Mouse (Mus musculus): Measurements from ENCODE around the gene Prss33.

Gene Prss33

GRCm38 (mm10) chr17:23785561-23786471, 50.0 kb downstream of the Prss33 start, which contains the start of gene Flywch2:
Gene Flywch2 (minus strand): TSS chr17:23786081.
- peak; percentile 81 for DNase-seq (ENCODE audit: low spot score)

- no peak for DNase-seq (ENCODE audit: low spot score)
These were observed 52.5 kb downstream of the Prss33 start for GRCm38 (mm10) chr17:23783352-23783751.
